Mouse (Mus musculus): Measurements from ENCODE around the gene Clec5a.
A peak's percentile ranks its signal among the peaks of the same experiment; 100 is the strongest.
"Not testable (repeated sequence)": the region's sequence is repeated elsewhere in the genome, so short reads cannot be mapped to it uniquely, and the experiment has no call there.

The Clec5a gene

GRCm38 (mm10) chr6:40585645-40586044 lies at the start of gene Clec5a:
Gene Clec5a (minus strand): TSS chr6:40585821.
- DNase-seq = no peak

- no peak for DNase-seq
Measured at GRCm38 (mm10) chr6:40634640-40635071, 49.0 kb upstream of the Clec5a start.

GRCm38 (mm10) chr6:40628406-40629000 lies 42.9 kb upstream of the Clec5a start, which contains the start of gene Mgam:
Gene Mgam (plus strand): TSS chr6:40628831.
- DNase-seq = no peak

- no peak for DNase-seq
Measured at GRCm38 (mm10) chr6:40626111-40626510, 40.5 kb upstream of the Clec5a start.

GRCm38 (mm10) chr6:40617965-40618364 lies 32.3 kb upstream of the Clec5a start:
- peak; percentile 47 for DNase-seq

- no peak for DNase-seq
Measured at GRCm38 (mm10) chr6:40613260-40613852, 27.7 kb upstream of the Clec5a start, which contains the start of gene Tas2r138. Gene Tas2r138 (minus strand): TSS chr6:40613310.

- DNase-seq = no peak
Measured at GRCm38 (mm10) chr6:40610244-40610643, 24.6 kb upstream of the Clec5a start.

GRCm38 (mm10) chr6:40607431-40607830 lies 21.8 kb upstream of the Clec5a start:
- peak; percentile 22 for DNase-seq

GRCm38 (mm10) chr6:40598546-40598945 lies 12.9 kb upstream of the Clec5a start:
- DNase-seq = not testable (repeated sequence)

GRCm38 (mm10) chr6:40594804-40595550 lies 9.4 kb upstream of the Clec5a start:
- no peak for DNase-seq

GRCm38 (mm10) chr6:40588346-40588745 lies 2.7 kb upstream of the Clec5a start:
- DNase-seq = no peak

- DNase-seq = no peak
Measured at GRCm38 (mm10) chr6:40584336-40584735, 1.3 kb downstream of the Clec5a start.

- DNase-seq = no peak
Measured at GRCm38 (mm10) chr6:40576305-40576704, 9.3 kb downstream of the Clec5a start.

GRCm38 (mm10) chr6:40573618-40574017 lies 12.0 kb downstream of the Clec5a start:
- DNase-seq = no peak

- no peak for DNase-seq
Measured at GRCm38 (mm10) chr6:40569187-40569586, 16.4 kb downstream of the Clec5a start, which contains the start of gene Olfr460. Gene Olfr460 (plus strand): TSS chr6:40569487.

GRCm38 (mm10) chr6:40554950-40555349 lies 30.7 kb downstream of the Clec5a start, which contains the start of gene Olfr461:
Gene Olfr461 (minus strand): TSS chr6:40555050.
- DNase-seq = no peak

- DNase-seq = no peak
Measured at GRCm38 (mm10) chr6:40544690-40545089, 40.9 kb downstream of the Clec5a start.
